Mouse (Mus musculus) kidney, adult 8-10 months (tissue): ENCODE results near the gene Psmb9.

Experiments
- DNase-seq, 2 experiments: peaks; one replicate each; pipeline ENCODE4 v3.0.0; 2022

The Psmb9 gene

GRCm38 (mm10) chr17:34205021-34205745 lies 17.6 kb upstream of the Psmb9 start:
- no peak for DNase-seq

DNA sequence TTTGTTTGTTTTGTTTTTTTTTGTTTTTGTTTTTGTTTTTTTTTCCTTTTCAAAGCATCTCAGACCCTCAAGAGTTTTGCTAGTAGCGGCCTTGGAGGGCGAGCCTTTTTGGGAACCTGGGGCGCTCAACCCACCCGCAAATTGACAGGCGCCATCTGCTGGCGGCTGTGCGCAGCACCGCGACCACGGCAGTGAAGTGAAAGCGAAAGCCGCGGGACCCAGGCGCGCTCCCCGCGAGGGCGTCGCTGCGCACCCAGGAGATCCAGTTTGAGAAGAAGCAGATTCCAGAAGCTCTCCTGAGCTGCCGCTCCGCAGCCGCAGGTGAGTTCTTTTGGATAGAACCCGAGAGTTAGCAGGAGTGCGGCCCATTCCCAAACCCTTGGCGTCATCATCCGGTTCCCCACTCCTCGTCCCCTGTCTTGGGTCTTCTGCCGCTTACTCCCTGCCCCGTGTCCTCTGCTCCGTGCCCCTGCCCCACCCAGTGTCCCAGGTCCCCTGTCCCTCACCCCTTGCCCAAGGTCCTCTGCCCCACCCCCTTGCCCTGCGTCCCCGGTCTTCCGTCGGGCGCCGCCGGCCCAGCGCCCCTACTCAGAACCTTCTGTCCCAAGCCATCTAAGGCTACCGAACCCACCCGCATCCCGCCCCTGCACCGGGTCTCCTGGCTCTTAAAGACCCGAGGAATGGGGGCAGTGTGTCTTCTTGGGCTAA lies 16.9 kb upstream of the Psmb9 start:
- DNase-seq, result peak; percentile 80 to 91

DNA sequence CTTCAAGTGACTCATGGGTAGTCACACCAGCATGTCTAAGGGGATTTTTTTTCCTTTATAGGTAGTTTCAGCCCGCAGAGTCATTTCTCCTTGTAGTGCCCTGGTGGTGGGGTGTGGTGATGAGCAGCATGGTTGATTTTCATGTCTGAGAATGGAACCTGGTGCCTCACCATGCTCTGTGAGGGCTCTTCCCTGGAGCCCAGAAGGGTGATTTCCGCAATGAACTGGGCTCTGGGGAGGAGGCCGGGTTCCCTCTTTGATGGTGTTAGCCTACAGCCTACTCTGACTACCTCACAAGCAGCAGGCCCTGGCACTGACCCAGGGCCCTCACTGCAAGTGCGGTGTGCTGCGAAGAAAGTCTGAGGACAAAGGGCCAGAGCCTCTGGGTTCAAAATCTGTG lies 15.9 kb upstream of the Psmb9 start, which contains the start of gene Tap2:
Gene Tap2, plus strand, starts transcription at position 84 of the 400 bp plus-strand sequence.
- no peak for DNase-seq

GRCm38 (mm10) chr17:34202760-34203442 lies 15.3 kb upstream of the Psmb9 start:
- DNase-seq, result no peak

DNA sequence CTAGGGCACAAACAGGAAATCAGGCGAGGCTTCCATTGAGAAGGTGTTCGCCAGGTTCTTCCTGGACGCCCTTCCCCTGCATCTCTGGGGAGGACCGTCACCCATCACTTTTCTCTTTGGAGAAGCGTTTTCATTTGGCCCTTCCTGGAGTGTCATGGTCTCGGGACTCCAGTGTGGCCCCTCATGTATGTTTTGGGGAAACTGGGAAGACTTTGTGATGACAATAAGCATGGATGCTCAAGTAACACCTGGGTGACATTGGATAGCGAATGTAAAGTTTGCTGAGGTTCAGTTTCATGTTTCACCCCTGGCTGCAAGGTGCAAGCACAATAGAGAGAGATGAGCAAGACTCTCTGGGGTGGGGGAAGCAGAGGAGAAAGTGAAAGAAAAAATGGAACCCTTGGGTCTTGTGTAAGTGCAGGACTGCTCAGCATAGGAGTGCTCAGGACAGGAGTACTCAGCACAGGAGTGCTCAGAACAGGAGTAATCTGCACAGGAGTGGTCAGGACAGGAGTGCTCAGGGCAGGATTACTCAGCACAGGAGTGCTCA lies 14.0 kb upstream of the Psmb9 start:
- DNase-seq, result no peak

DNA sequence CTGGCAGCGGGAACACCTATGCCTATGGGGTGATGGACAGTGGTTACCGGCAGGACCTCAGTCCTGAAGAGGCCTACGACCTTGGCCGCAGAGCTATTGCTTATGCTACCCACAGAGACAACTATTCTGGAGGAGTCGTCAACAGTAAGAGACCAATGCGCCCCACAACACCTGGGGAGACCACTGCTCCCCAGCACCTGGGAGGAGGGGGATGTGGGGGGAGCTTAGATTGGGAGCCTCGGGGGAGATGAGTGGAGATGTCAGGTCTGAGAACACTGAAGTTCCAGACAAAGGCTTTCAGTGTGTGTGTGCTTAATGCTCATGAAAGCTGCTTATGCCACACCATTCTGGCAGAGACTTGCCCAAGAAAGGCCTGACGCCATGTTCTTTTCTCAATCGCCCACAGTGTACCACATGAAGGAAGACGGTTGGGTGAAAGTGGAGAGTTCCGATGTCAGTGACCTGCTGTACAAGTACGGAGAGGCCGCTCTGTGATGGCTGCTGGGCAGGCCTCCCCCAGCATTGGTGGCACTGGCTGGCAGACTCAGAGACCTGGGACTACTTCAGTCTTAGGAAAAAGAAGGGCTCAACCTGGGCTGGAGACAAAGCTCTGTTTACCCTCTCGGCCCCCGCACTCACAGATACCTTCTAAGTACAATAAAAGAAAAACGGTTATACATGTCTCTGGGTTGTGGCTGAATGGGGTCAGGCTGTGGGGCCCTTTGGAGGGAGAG lies 13.4 kb upstream of the Psmb9 start:
- DNase-seq, result no peak

GRCm38 (mm10) chr17:34200047-34200446 lies 12.5 kb upstream of the Psmb9 start:
- no peak for DNase-seq

DNA sequence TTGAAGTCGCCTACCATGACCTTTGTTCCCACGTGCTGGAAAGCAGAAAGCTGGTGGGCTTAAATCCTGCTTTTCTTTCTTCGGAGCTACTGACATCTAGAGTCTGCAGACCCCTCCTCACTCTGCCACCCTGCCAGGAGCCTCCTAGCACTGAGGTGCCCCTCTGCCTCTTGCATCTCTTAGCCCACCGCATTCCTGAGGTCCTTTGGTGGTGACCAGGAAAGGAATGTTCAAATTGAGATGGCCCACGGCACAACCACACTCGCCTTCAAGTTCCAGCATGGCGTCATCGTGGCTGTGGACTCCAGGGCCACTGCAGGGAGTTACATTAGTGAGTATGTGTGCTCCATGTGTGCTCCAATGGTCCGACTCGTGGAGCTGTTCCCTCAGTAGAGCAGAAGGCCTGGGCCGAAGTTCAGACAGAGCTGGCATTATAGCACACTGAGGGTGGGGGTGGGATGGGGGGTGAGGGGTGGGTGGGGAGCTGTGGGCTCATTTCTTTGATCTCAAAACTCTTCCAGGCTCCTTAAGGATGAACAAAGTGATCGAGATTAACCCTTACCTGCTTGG lies 11.6 kb upstream of the Psmb9 start:
- no peak for DNase-seq

DNA sequence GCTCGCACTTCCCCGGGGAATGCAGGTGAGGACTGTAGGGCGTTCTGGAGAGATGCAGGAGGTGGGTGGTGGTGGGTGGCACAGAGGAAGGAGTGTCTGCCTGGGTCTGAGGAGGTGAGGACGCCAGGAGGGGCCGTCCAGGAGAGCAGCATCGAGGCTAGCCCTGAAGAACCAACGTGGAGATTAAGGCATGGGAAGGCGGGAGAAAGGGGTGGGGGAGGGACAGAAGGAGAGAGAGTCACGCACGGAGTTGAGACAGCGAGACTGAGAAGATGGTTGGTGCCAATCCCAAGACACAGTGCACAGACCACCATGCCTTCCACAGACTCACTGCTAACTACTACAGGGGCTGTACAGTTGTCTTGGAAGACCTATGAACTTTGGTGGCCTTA lies 11.0 kb upstream of the Psmb9 start:
- DNase-seq, result no peak

GRCm38 (mm10) chr17:34197904-34198520 lies 10.4 kb upstream of the Psmb9 start:
- DNase-seq, result peak; percentile 35 to 57

- DNase-seq, result peak; percentile 91 to 94
Measured at GRCm38 (mm10) chr17:34196941-34197894, 9.7 kb upstream of the Psmb9 start, which contains the start of gene Psmb8. Psmb8 (plus strand) TSS chr17:34197721.

- no peak for DNase-seq
Measured at GRCm38 (mm10) chr17:34196491-34196890, 8.9 kb upstream of the Psmb9 start.

DNA sequence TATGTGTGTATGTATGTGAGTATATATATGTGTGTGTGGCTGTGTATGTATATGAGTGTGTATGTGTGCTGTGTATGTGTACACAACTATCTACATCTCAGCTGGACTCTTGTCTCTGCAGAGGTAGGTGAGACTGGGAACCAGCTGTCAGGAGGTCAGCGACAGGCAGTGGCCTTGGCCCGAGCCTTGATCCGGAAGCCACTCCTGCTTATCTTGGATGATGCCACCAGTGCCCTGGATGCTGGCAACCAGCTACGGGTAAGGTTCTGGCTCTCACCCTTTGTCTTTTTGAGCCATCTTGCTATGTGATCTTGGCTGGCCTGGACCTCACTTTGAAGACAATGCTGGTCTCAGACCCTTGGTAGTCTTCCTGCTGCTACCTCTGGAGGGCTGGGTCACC lies 7.2 kb upstream of the Psmb9 start:
- DNase-seq, result no peak

GRCm38 (mm10) chr17:34193468-34193867 lies 5.9 kb upstream of the Psmb9 start:
- no peak for DNase-seq

- DNase-seq, result no peak
Measured at GRCm38 (mm10) chr17:34192852-34193251, 5.3 kb upstream of the Psmb9 start.

GRCm38 (mm10) chr17:34188986-34189385 lies 1.4 kb upstream of the Psmb9 start:
- no peak for DNase-seq

GRCm38 (mm10) chr17:34188010-34188409 lies 446 bp upstream of the Psmb9 start:
- DNase-seq, result peak in 1 of 2 experiments; percentile 20

DNA sequence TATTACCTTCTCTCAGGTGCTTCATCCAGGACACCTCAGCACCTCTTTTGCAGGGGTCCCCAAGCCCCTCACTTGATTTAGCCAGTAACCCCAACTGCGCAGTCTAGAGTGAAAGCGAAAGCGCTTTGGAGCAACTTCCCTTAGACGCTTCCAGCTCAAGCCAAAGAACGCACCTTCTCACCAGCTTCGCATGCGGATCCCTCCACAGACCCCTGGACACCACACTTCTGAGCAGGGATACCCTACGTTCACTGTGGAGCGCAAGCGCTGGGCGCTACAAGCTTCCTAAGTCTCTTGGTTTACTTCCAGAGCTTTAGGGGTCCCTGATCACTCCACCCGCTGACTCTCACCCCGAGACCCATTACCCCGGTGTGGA lies 691 bp downstream of the Psmb9 start:
- no peak for DNase-seq

- DNase-seq, result no peak
Measured at GRCm38 (mm10) chr17:34185526-34185925, 2.0 kb downstream of the Psmb9 start.

GRCm38 (mm10) chr17:34183564-34184219 lies 3.9 kb downstream of the Psmb9 start:
- no peak for DNase-seq
